Mouse (Mus musculus) heart, postnatal 0 days (tissue): ENCODE data around the gene Uspl1.

Source experiments
- CTCF ChIP-seq: IDR thresholded peaks from 2 replicates; pipeline ENCODE4 v1.5.1; 2016; ENCODE audit warnings: antibody characterized with exemption, control low read depth, low read depth
- EP300 ChIP-seq: IDR thresholded peaks from 2 replicates; pipeline ENCODE4 v1.6.1; 2016; ENCODE audit warnings: antibody characterized with exemption, low read depth

- TF ChIP-seq CTCF (no peak), EP300 (no peak)
Observed at GRCm38 (mm10) chr5:149174527-149174926, 9.6 kb upstream of the Uspl1 start.
